Mouse (Mus musculus): ENCODE results near the gene Slc29a3.

DNA sequence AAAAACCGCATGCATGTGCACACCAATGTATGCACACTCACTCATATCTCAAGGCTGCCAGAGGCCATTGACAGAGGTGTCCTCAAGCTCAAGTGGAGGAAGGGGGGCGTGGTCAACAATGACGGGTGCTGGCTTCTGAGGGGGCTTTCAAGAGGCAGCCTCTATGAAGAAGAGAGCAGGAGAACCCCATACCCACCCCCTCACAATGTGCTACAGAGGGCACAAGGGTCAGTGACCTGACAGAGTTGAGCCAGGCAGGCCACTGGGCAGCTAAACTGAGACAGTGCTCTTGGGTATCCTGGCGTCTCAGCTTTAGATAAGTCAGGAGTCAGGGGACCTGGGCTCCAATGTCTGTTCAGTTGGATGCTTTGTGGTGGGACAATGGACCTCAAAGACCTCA, 63.2 kb downstream of the Slc29a3 start:
- TF ChIP-seq CTCF (IDR thresholded peaks at IDR 0.05; ENCODE audit: borderline replicate concordance, insufficient read depth, low read depth, low read length) (no peak), POLR2A (IDR thresholded peaks at IDR 0.05; ENCODE audit: borderline replicate concordance, insufficient read depth, low read length) (no peak)
